ENCODE assay signal across 11 mouse cellular contexts in the genomic region with DNA sequence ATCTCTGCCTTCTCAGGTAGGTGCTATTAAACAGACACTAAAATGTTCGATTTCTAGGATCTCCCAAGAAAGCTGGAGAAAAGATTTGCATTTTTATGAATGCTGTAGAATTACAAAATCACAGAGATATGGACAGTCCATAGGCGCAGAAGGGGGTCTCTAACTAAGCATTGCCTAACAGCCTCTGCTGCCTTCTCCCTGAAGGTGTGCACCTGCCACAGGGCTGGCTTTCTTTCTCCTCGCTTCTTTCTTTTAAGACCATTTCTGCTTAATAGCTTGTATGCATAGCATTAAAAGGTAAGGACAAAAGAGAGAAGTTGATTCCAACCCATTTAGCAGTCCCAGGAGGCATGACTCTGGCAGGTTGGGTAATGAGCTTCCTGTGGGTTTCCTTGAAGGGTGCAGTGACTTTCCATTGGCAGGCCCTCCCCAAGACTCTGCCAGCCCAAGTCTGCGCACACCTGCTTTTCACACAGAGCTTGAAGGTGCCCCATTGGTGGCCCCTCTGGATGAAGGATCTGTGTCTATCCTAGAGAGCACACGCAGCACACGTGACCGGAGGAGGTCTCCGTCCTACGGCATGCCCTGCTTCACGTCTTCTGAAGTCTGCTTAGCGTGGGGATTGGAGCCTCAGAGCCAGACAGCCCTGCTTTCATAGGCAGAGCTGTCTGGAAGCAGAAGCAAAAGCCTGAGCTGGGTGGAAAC.
A peak's percentile ranks its signal among the peaks of the same experiment; 100 is the strongest.
DNase-seq lines count a peak whose midpoint lies in the region; ATAC-seq and TF ChIP-seq lines count a peak whose summit lies in the region.
"Had no signal": no experiment of that assay in that cellular context is flagged by ENCODE, and none has a peak within 500 bp of the region (broad histone marks: within the 10 kb centered on the region; RNA-seq: fewer than 3 reads in every experiment).

No protein-coding gene starts in this region.

- H3K9ac ChIP-seq in heart, embryonic 16.5 days (ENCODE audit: low read length), result no peak overlapping the region
- 0 out of 2 replicates have a peak overlapping the region, but pooled peaks have one; percentile 25 for H3K9ac ChIP-seq in midbrain, embryonic 16.5 days (ENCODE audit: low read depth, low read length)
- H3K9ac ChIP-seq in lung, postnatal 0 days (replicated peaks; ENCODE audit: low read depth), result no peak overlapping the region
- H3K9ac ChIP-seq: limb, embryonic 12.5 days had no signal

- TF ChIP-seq CTCF in lung, postnatal 0 days (IDR thresholded peaks at IDR 0.05), result no peak

- TF ChIP-seq EP300 in lung, postnatal 0 days (IDR thresholded peaks at IDR 0.05), result no peak

- no peaks in the 10 kb centered on the region for H3K36me3 ChIP-seq in heart, embryonic 16.5 days (ENCODE audit: control insufficient read depth, insufficient read depth)
- no peaks in the 10 kb centered on the region for H3K36me3 ChIP-seq in heart, embryonic 10.5 days
- no peaks in the 10 kb centered on the region for H3K36me3 ChIP-seq in midbrain, embryonic 16.5 days (ENCODE audit: control insufficient read depth, insufficient read depth, low read length)
- no peaks in the 10 kb centered on the region for H3K36me3 ChIP-seq in lung, postnatal 0 days (ENCODE audit: insufficient read depth, low read length)
- H3K36me3 ChIP-seq: limb, embryonic 12.5 days had no signal

- ATAC-seq in heart, embryonic 16.5 days (replicated peaks; ENCODE audit: extremely low read depth, insufficient read depth, low FRiP score), result peak; percentile 85
- peak; percentile 76 for ATAC-seq in common myeloid progenitor, adult 5-6 weeks (replicated peaks; ENCODE audit: low read depth, poor library complexity, severe bottlenecking)
- peak; percentile 40 for ATAC-seq in midbrain, embryonic 16.5 days
- ATAC-seq in lung, postnatal 0 days, result no peak

- no peaks in the 10 kb centered on the region for H3K27me3 ChIP-seq in heart, embryonic 16.5 days (ENCODE audit: control insufficient read depth, insufficient read depth, low read length)
- H3K27me3 ChIP-seq in heart, embryonic 10.5 days (ENCODE audit: insufficient read depth, poor library complexity, severe bottlenecking), result peaks cover 12% of the 10 kb centered on the region
- H3K27me3 ChIP-seq in midbrain, embryonic 16.5 days (ENCODE audit: control insufficient read depth, insufficient read depth, low read depth, low read length), result no peaks in the 10 kb centered on the region
- H3K27me3 ChIP-seq in lung, postnatal 0 days (replicated peaks; ENCODE audit: insufficient read depth, low read length), result 0 out of 2 replicates have a peak, but pooled peaks cover 11% of the 10 kb centered on the region
- H3K27me3 ChIP-seq: limb, embryonic 12.5 days had no signal

- intact Hi-C loops in heart, postnatal 10 days (cut with DNase I), result no loop called here

- H3K9me3 ChIP-seq in heart, embryonic 16.5 days (replicated peaks; ENCODE audit: control insufficient read depth, low read length), result no peaks in the 10 kb centered on the region
- H3K9me3 ChIP-seq in heart, embryonic 10.5 days, result no peaks in the 10 kb centered on the region
- H3K9me3 ChIP-seq in midbrain, embryonic 16.5 days (replicated peaks; ENCODE audit: control insufficient read depth, low read length, poor library complexity, severe bottlenecking), result no peaks in the 10 kb centered on the region
- no peaks in the 10 kb centered on the region for H3K9me3 ChIP-seq in lung, postnatal 0 days (ENCODE audit: low read length)
- H3K9me3 ChIP-seq: limb, embryonic 12.5 days had no signal

- peaks cover 4% of the 10 kb centered on the region; the same call in 1 of the 2 replicates for H3K4me1 ChIP-seq in heart, embryonic 16.5 days (ENCODE audit: control insufficient read depth, insufficient read depth, low read length)
- peaks cover 13% of the 10 kb centered on the region for H3K4me1 ChIP-seq in heart, embryonic 10.5 days
- H3K4me1 ChIP-seq in midbrain, embryonic 16.5 days (ENCODE audit: control insufficient read depth, insufficient read depth, low read length), result peaks cover 12% of the 10 kb centered on the region
- H3K4me1 ChIP-seq in lung, postnatal 0 days (ENCODE audit: insufficient read depth, low read depth, low read length), result no peaks in the 10 kb centered on the region

- H3K4me2 ChIP-seq in heart, embryonic 16.5 days (ENCODE audit: low read depth, low read length), result 0 out of 2 replicates have a peak overlapping the region, but pooled peaks have one; percentile 26
- no peak overlapping the region for H3K4me2 ChIP-seq in midbrain, embryonic 16.5 days (ENCODE audit: low read length)
- no peak overlapping the region for H3K4me2 ChIP-seq in lung, postnatal 0 days (replicated peaks; ENCODE audit: low read depth, low read length)
- H3K4me2 ChIP-seq: limb, embryonic 12.5 days had no signal

- DNase-seq in heart, embryonic 10.5 days (ENCODE audit: low spot score), result no peak
- peak; percentile 49 for DNase-seq in CD4-positive helper T cell, adult 2 months (ENCODE audit: low read depth, low spot score)
- DNase-seq in lung, postnatal 0 days (ENCODE audit: low spot score), result no peak
- DNase-seq in adipocyte (ENCODE audit: low spot score), result no peak
- DNase-seq in heart, postnatal 10 days, result no peak
- DNase-seq: kidney, adult 9 months had no signal

- 80% methylated on average over 11 of the region's 11 CpGs for WGBS in heart, embryonic 16.5 days
- WGBS in heart, embryonic 10.5 days, result 77% methylated on average over 11 of the region's 11 CpGs
- 65% methylated on average over 11 of the region's 11 CpGs for WGBS in midbrain, embryonic 16.5 days
- 88% methylated on average over 11 of the region's 11 CpGs for WGBS in lung, postnatal 0 days

- H3K4me3 ChIP-seq in heart, embryonic 16.5 days (ENCODE audit: low read length), result no peak overlapping the region
- no peak overlapping the region for H3K4me3 ChIP-seq in heart, embryonic 10.5 days
- no peak overlapping the region for H3K4me3 ChIP-seq in midbrain, embryonic 16.5 days (ENCODE audit: low read depth, low read length)
- H3K4me3 ChIP-seq in lung, postnatal 0 days (ENCODE audit: low read depth, low read length), result no peak overlapping the region
- H3K4me3 ChIP-seq: limb, embryonic 12.5 days had no signal

- no peak overlapping the region for H3K27ac ChIP-seq in heart, embryonic 16.5 days (ENCODE audit: low read length)
- H3K27ac ChIP-seq in heart, embryonic 10.5 days, result no peak overlapping the region
- H3K27ac ChIP-seq in midbrain, embryonic 16.5 days (ENCODE audit: low read length), result peak overlapping the region; percentile 46; the same call in 1 of the 2 replicates
- no peak overlapping the region for H3K27ac ChIP-seq in lung, postnatal 0 days (ENCODE audit: low read length)
- H3K27ac ChIP-seq: limb, embryonic 12.5 days; macrophage had no signal
